In genomic region chr19:46598720-46599252, GRCm38 (mm10) we compare ENCODE assay signal across 8 mouse cellular contexts. TPM values are rescaled to one million over a fixed set of nuclear protein-coding genes. Genes with fewer than 3 reads are reported as not detected.
A peak's percentile ranks its signal among the peaks of the same experiment; 100 is the strongest.
DNase-seq lines count a peak whose midpoint lies in the region; ATAC-seq and TF ChIP-seq lines count a peak whose summit lies in the region.

Wbp1l (plus strand) TSS chr19:46599084.

- H3K36me3 ChIP-seq in heart, embryonic 12.5 days: peaks cover 25% of the 10 kb centered on the region
- no peaks in the 10 kb centered on the region for H3K36me3 ChIP-seq in kidney, postnatal 0 days (ENCODE audit: insufficient read depth, low read length)
- H3K36me3 ChIP-seq in liver, embryonic 11.5 days (ENCODE audit: control insufficient read depth, insufficient read depth, low read length): peaks cover 6% of the 10 kb centered on the region; the same call in 1 of the 2 replicates
- H3K36me3 ChIP-seq in stomach, embryonic 14.5 days (ENCODE audit: control insufficient read depth, insufficient read depth, low read length): peaks cover 11% of the 10 kb centered on the region; the same call in 1 of the 2 replicates

- H3K9ac ChIP-seq in heart, embryonic 12.5 days: peak within 1 kb of the TSS; percentile 90
- H3K9ac ChIP-seq in kidney, postnatal 0 days (ENCODE audit: low read depth, low read length): peak within 1 kb of the TSS; percentile 84
- peak within 1 kb of the TSS; percentile 73 for H3K9ac ChIP-seq in liver, embryonic 11.5 days (ENCODE audit: low read depth, low read length)
- H3K9ac ChIP-seq in stomach, embryonic 14.5 days (replicated peaks; ENCODE audit: low read depth, low read length): peak within 1 kb of the TSS; percentile 76

- no peaks in the 10 kb centered on the region for H3K27me3 ChIP-seq in heart, embryonic 12.5 days (replicated peaks)
- H3K27me3 ChIP-seq in kidney, postnatal 0 days (ENCODE audit: insufficient read depth, low read length): no peaks in the 10 kb centered on the region
- H3K27me3 ChIP-seq in liver, embryonic 11.5 days (replicated peaks; ENCODE audit: control insufficient read depth, insufficient read depth, low read length): no peaks in the 10 kb centered on the region
- no peaks in the 10 kb centered on the region for H3K27me3 ChIP-seq in stomach, embryonic 14.5 days (ENCODE audit: control insufficient read depth, insufficient read depth, low read length)

- H3K9me3 ChIP-seq in heart, embryonic 12.5 days (replicated peaks): no peaks in the 10 kb centered on the region
- no peaks in the 10 kb centered on the region for H3K9me3 ChIP-seq in kidney, postnatal 0 days (replicated peaks; ENCODE audit: low read length)
- no peaks in the 10 kb centered on the region for H3K9me3 ChIP-seq in liver, embryonic 11.5 days (ENCODE audit: control insufficient read depth, low read length)
- H3K9me3 ChIP-seq in stomach, embryonic 14.5 days (ENCODE audit: control insufficient read depth, low read depth, low read length): no peaks in the 10 kb centered on the region

- peak within 1 kb of the TSS; percentile 94 for H3K4me3 ChIP-seq in heart, embryonic 12.5 days
- peak within 1 kb of the TSS; percentile 93 for H3K4me3 ChIP-seq in kidney, postnatal 0 days (replicated peaks; ENCODE audit: low read depth, low read length)
- peak within 1 kb of the TSS; percentile 87 for H3K4me3 ChIP-seq in liver, embryonic 11.5 days (ENCODE audit: low read depth, low read length)
- peak within 1 kb of the TSS; percentile 95 for H3K4me3 ChIP-seq in stomach, embryonic 14.5 days (ENCODE audit: low read depth, low read length)

- H3K27ac ChIP-seq in heart, embryonic 12.5 days (ENCODE audit: poor library complexity, severe bottlenecking): peak within 1 kb of the TSS; percentile 37
- H3K27ac ChIP-seq in kidney, postnatal 0 days: peak within 1 kb of the TSS; percentile 87
- no peak within 1 kb of the TSS for H3K27ac ChIP-seq in liver, embryonic 11.5 days (ENCODE audit: low read depth, low read length)
- no peak within 1 kb of the TSS; the same call in 1 of the 2 replicates for H3K27ac ChIP-seq in stomach, embryonic 14.5 days (ENCODE audit: low read length)

- H3K4me1 ChIP-seq in heart, embryonic 12.5 days (replicated peaks): peaks cover 31% of the 10 kb centered on the region
- peaks cover 8% of the 10 kb centered on the region; the same call in 1 of the 2 replicates for H3K4me1 ChIP-seq in kidney, postnatal 0 days (replicated peaks; ENCODE audit: insufficient read depth, low read length)
- peaks cover 18% of the 10 kb centered on the region for H3K4me1 ChIP-seq in liver, embryonic 11.5 days (replicated peaks; ENCODE audit: control insufficient read depth, insufficient read depth, low read length)
- peaks cover 9% of the 10 kb centered on the region; the same call in 1 of the 2 replicates for H3K4me1 ChIP-seq in stomach, embryonic 14.5 days (ENCODE audit: control insufficient read depth, insufficient read depth, low read length)

- peak within 1 kb of the TSS; percentile 97 for H3K4me2 ChIP-seq in heart, embryonic 12.5 days
- peak within 1 kb of the TSS; percentile 83 for H3K4me2 ChIP-seq in kidney, postnatal 0 days (ENCODE audit: low read length)
- H3K4me2 ChIP-seq in liver, embryonic 11.5 days: peak within 1 kb of the TSS; percentile 80
- H3K4me2 ChIP-seq in stomach, embryonic 14.5 days (replicated peaks; ENCODE audit: low read depth, low read length): peak within 1 kb of the TSS; percentile 83

- DNase-seq in CD4-positive helper T cell, adult 2 months (ENCODE audit: low read depth, low spot score): peak; percentile 99
- peak; percentile 100 for DNase-seq in brain, embryonic 18.5 days (ENCODE audit: low read depth, low spot score)
- DNase-seq in kidney, postnatal 0 days (ENCODE audit: low spot score): peak; percentile 100
- DNase-seq in liver, embryonic 11.5 days (ENCODE audit: low spot score): peak; percentile 95
- peak; percentile 98 for DNase-seq in naive thymus-derived CD4-positive, alpha-beta T cell, adult 2 months (ENCODE audit: low read depth)

- WGBS in heart, embryonic 12.5 days: under 1% methylated on average over 22 of the region's 22 CpGs
- under 1% methylated on average over 18 of the region's 22 CpGs for WGBS in kidney, postnatal 0 days
- under 1% methylated on average over 21 of the region's 22 CpGs for WGBS in liver, embryonic 11.5 days
- under 1% methylated on average over 22 of the region's 22 CpGs for WGBS in stomach, embryonic 14.5 days

- TF ChIP-seq CTCF in kidney, postnatal 0 days (IDR thresholded peaks at IDR 0.05; ENCODE audit: low read depth): no peak

- peak; percentile 98 for ATAC-seq in erythroid progenitor cell, adult 5-6 weeks (replicated peaks; ENCODE audit: low FRiP score, poor library complexity, severe bottlenecking)
- peak; percentile 98 for ATAC-seq in heart, embryonic 12.5 days (ENCODE audit: insufficient number of reproducible peaks, low FRiP score)
- ATAC-seq in kidney, postnatal 0 days (replicated peaks; ENCODE audit: low FRiP score, low read depth): peak; percentile 98
- ATAC-seq in liver, embryonic 11.5 days (replicated peaks; ENCODE audit: low FRiP score): peak; percentile 98
- peak; percentile 99 for ATAC-seq in stomach, embryonic 14.5 days (ENCODE audit: insufficient number of reproducible peaks, insufficient read depth, low FRiP score, low read depth)

RNA-seq across cellular contexts. Expression of gene Wbp1l, which starts in this region (rescaled TPM):
- 5.0 and 8.8 TPM in 2 replicates for total RNA-seq in erythroid progenitor cell, adult 5-6 weeks (2015; ENCODE audit: low replicate concordance)
- total RNA-seq in erythroid progenitor cell, adult 5-6 weeks (2017; ENCODE audit: low replicate concordance): 6.7 and 9.2 TPM in 2 replicates
- 53.4 and 55.6 TPM in 2 replicates for polyA plus RNA-seq in heart, embryonic 12.5 days (2016; fragmentation: Nextera tagmentation; extraction: Ambion mirVana)
- polyA plus RNA-seq in kidney, postnatal 0 days (2015; fragmentation: Nextera tagmentation; extraction: Ambion mirVana): 35.6 and 39.9 TPM in 2 replicates
- polyA plus RNA-seq in liver, embryonic 11.5 days (2014; fragmentation: Nextera tagmentation; extraction: Ambion mirVana): 36.6 and 40.7 TPM in 2 replicates
- polyA plus RNA-seq in stomach, embryonic 14.5 days (2014; fragmentation: Nextera tagmentation; extraction: Ambion mirVana): 35.7 and 37.0 TPM in 2 replicates

Comparison
In these comparisons a context has a peak if more than half of its experiments do, and no peak if none do; other contexts are left out.
1. H3K27ac ChIP-seq: peak in heart, embryonic 12.5 days (single experiment) and kidney, postnatal 0 days (single experiment); none in liver, embryonic 11.5 days (single experiment) and stomach, embryonic 14.5 days (single experiment).
2. Peak in every context shown above with its lines, with median percentiles within 50 percentile points of each other: DNase-seq, ATAC-seq, H3K4me2 ChIP-seq, H3K4me3 ChIP-seq and H3K9ac ChIP-seq.